Mouse (Mus musculus): ENCODE measurements at regions not wholly inside any gene's neighbourhood (a gene's known extent, or its start where the extent isn't known, plus 50 kb on each side); places are given as distances from the start of the nearest gene placed in this dataset.

GRCm38 (mm10) chr1:76137701-76138100 lies 591.6 kb downstream of the Slc4a3 start:
- H3K36me3 ChIP-seq (replicated peaks in 1 of 2; ENCODE audit: control insufficient read depth in 1 of 2, insufficient read depth in 1 of 2, low read length in 1 of 2) = no peaks in the 10 kb centered on the region
- no peak overlapping the region for H3K9ac ChIP-seq (ENCODE audit: insufficient read depth, low read depth)
- no peak overlapping the region for H3K4me3 ChIP-seq (replicated peaks in 1 of 3; ENCODE audit: low read depth in 2 of 3, low read length in 2 of 3, poor library complexity in 1 of 3)
- no peaks in the 10 kb centered on the region for H3K27me3 ChIP-seq (replicated peaks)
- DNase-seq (ENCODE audit: extremely low read depth) = no peak
- dilution Hi-C loops (cut with MboI; ENCODE audit: extremely low pct_ligation_motif_present, extremely low pct_unique_long_range_greater_than_20kb, low sequenced_read_pairs) = no loop called here
- no peak overlapping the region for H3K4me2 ChIP-seq (ENCODE audit: insufficient read depth, low read depth, poor library complexity, severe bottlenecking)
- no peak overlapping the region for H3K27ac ChIP-seq (ENCODE audit: insufficient read depth, low read depth)
- H3K4me1 ChIP-seq (ENCODE audit: control insufficient read depth in 1 of 2, insufficient read depth in 2 of 2) = no peaks in the 10 kb centered on the region
- in situ Hi-C loops (cut with MboI; ENCODE audit: low pct_ligation_motif_present, low pct_unique_long_range_greater_than_20kb, low sequenced_read_pairs) = no loop called here
- no peaks in the 10 kb centered on the region for H3K79me2 ChIP-seq (replicated peaks; ENCODE audit: control insufficient read depth, extremely low read depth, insufficient read depth, poor library complexity, severe bottlenecking)
- H3K9me3 ChIP-seq (replicated peaks; ENCODE audit: low read length) = no peaks in the 10 kb centered on the region
- no peak for TF ChIP-seq CHD1 (IDR thresholded peaks at IDR 0.05; ENCODE audit: low read depth, low read length)
- TF ChIP-seq POLR2AphosphoS2 (IDR thresholded peaks at IDR 0.05; ENCODE audit: low read depth, low read length) = no peak
- TF ChIP-seq SIN3A (IDR thresholded peaks at IDR 0.05; ENCODE audit: low read length) = no peak
- TF ChIP-seq ZC3H11A (IDR thresholded peaks at IDR 0.05; ENCODE audit: low read depth, low read length) = no peak
- no peak for TF ChIP-seq HCFC1 (IDR thresholded peaks at IDR 0.05; ENCODE audit: low read depth, low read length)
- TF ChIP-seq EP300 (IDR thresholded peaks at IDR 0.05; ENCODE audit: low read length) = no peak
- no peak for TF ChIP-seq PAX5 (IDR thresholded peaks at IDR 0.05; ENCODE audit: low read length)
- no peak for TF ChIP-seq MAFK (IDR thresholded peaks at IDR 0.05; ENCODE audit: insufficient replicate concordance, low read length)
- TF ChIP-seq ELF1 (IDR thresholded peaks at IDR 0.05; ENCODE audit: low read depth, low read length) = no peak
- no peak for TF ChIP-seq CTCF (conservative IDR thresholded peaks at IDR 0.05 in 1 of 2, IDR thresholded peaks at IDR 0.05 in 1 of 2; ENCODE audit: low read depth in 2 of 2, low read length in 2 of 2)
- no peak for TF ChIP-seq JUND (conservative IDR thresholded peaks at IDR 0.05; ENCODE audit: low read depth, low read length)
- no peak for TF ChIP-seq MXI1 (IDR thresholded peaks at IDR 0.05; ENCODE audit: low read depth, low read length)
- no peak for TF ChIP-seq ZKSCAN1 (IDR thresholded peaks at IDR 0.05; ENCODE audit: borderline replicate concordance, low read depth, low read length)
- TF ChIP-seq GABPA (IDR thresholded peaks at IDR 0.05; ENCODE audit: insufficient replicate concordance, low read depth, low read length) = no peak
- TF ChIP-seq CHD2 (IDR thresholded peaks at IDR 0.05; ENCODE audit: low read length) = no peak
- no peak for TF ChIP-seq BHLHE40 (IDR thresholded peaks at IDR 0.05; ENCODE audit: low read depth, low read length)
- TF ChIP-seq RAD21 (IDR thresholded peaks at IDR 0.05; ENCODE audit: low read depth, low read length) = no peak
- TF ChIP-seq MAX (IDR thresholded peaks at IDR 0.05; ENCODE audit: low read length) = no peak
- no peak for TF ChIP-seq SMC3 (IDR thresholded peaks at IDR 0.05; ENCODE audit: low read depth, low read length)
- no peak for TF ChIP-seq MAZ (IDR thresholded peaks at IDR 0.05; ENCODE audit: low read depth, low read length)

GRCm38 (mm10) chr1:76143516-76143915 lies 597.5 kb downstream of the Slc4a3 start:
- no peaks in the 10 kb centered on the region for H3K27me3 ChIP-seq (replicated peaks)
- no peaks in the 10 kb centered on the region for H3K79me2 ChIP-seq (replicated peaks; ENCODE audit: control insufficient read depth, extremely low read depth, insufficient read depth, poor library complexity, severe bottlenecking)
- dilution Hi-C loops (cut with MboI; ENCODE audit: extremely low pct_ligation_motif_present, extremely low pct_unique_long_range_greater_than_20kb, low sequenced_read_pairs) = no loop called here
- TF ChIP-seq JUN (IDR thresholded peaks at IDR 0.05; ENCODE audit: insufficient read depth, low read depth, low read length) = no peak
- TF ChIP-seq KAT2A (IDR thresholded peaks at IDR 0.05; ENCODE audit: insufficient replicate concordance, low read length) = no peak
- TF ChIP-seq MAFK (IDR thresholded peaks at IDR 0.05; ENCODE audit: insufficient replicate concordance, low read length) = no peak
- no peak for TF ChIP-seq CTCF (conservative IDR thresholded peaks at IDR 0.05 in 1 of 2, IDR thresholded peaks at IDR 0.05 in 1 of 2; ENCODE audit: low read depth in 2 of 2, low read length in 2 of 2)
- no peak for TF ChIP-seq NRF1 (IDR thresholded peaks at IDR 0.05; ENCODE audit: low read depth, low read length)
- no peak for TF ChIP-seq EP300 (IDR thresholded peaks at IDR 0.05; ENCODE audit: low read length)
- no peak for TF ChIP-seq IRF4 (IDR thresholded peaks at IDR 0.05; ENCODE audit: low read depth, low read length)
- no peak for TF ChIP-seq MAX (IDR thresholded peaks at IDR 0.05; ENCODE audit: low read length)
- no peak for TF ChIP-seq MAZ (IDR thresholded peaks at IDR 0.05; ENCODE audit: low read depth, low read length)
- TF ChIP-seq JUND (conservative IDR thresholded peaks at IDR 0.05; ENCODE audit: low read depth, low read length) = no peak
- TF ChIP-seq USF2 (conservative IDR thresholded peaks at IDR 0.05; ENCODE audit: low read depth, low read length) = no peak
- no peak for TF ChIP-seq ZNF384 (IDR thresholded peaks at IDR 0.05; ENCODE audit: low read depth, low read length)
- no peak for TF ChIP-seq RCOR1 (conservative IDR thresholded peaks at IDR 0.05; ENCODE audit: low read depth, low read length)
- TF ChIP-seq MXI1 (IDR thresholded peaks at IDR 0.05; ENCODE audit: low read depth, low read length) = no peak
- no peak for TF ChIP-seq SMC3 (IDR thresholded peaks at IDR 0.05; ENCODE audit: low read depth, low read length)
- TF ChIP-seq CHD1 (IDR thresholded peaks at IDR 0.05; ENCODE audit: low read depth, low read length) = no peak
- TF ChIP-seq TCF12 (IDR thresholded peaks at IDR 0.05; ENCODE audit: low read depth, low read length) = no peak
- no peak for TF ChIP-seq POLR2A (IDR thresholded peaks at IDR 0.05; ENCODE audit: low read depth, low read length)
- no peaks in the 10 kb centered on the region for H3K9me3 ChIP-seq (replicated peaks; ENCODE audit: low read length)
- DNase-seq (ENCODE audit: extremely low read depth) = no peak
- in situ Hi-C loops (cut with MboI; ENCODE audit: low pct_ligation_motif_present, low pct_unique_long_range_greater_than_20kb, low sequenced_read_pairs) = no loop called here
- H3K4me1 ChIP-seq (ENCODE audit: control insufficient read depth in 1 of 2, insufficient read depth in 2 of 2) = no peaks in the 10 kb centered on the region
- no peaks in the 10 kb centered on the region for H3K36me3 ChIP-seq (replicated peaks in 1 of 2; ENCODE audit: control insufficient read depth in 1 of 2, insufficient read depth in 1 of 2, low read length in 1 of 2)
- no peak overlapping the region for H3K27ac ChIP-seq (ENCODE audit: insufficient read depth, low read depth)
- no peak overlapping the region for H3K4me3 ChIP-seq (replicated peaks in 1 of 3; ENCODE audit: low read depth in 2 of 3, low read length in 2 of 3, poor library complexity in 1 of 3)
- H3K9ac ChIP-seq (ENCODE audit: insufficient read depth, low read depth) = no peak overlapping the region
- no peak overlapping the region for H3K4me2 ChIP-seq (ENCODE audit: insufficient read depth, low read depth, poor library complexity, severe bottlenecking)

Measured in CH12.LX (cell line).